Mouse (Mus musculus) WW6 (cell line): ENCODE data around the gene Gm11172.
"Not testable (repeated sequence)": the region's sequence is repeated elsewhere in the genome, so short reads cannot be mapped to it uniquely, and the experiment has no call there.

Experiments used
- DNase-seq: peaks from one replicate; pipeline ENCODE4 v3.0.0-alpha.2; 2013; ENCODE audit warnings: low read depth, low spot score

The Gm11172 gene

GRCm38 (mm10) chr16:10834542-10834910 is 21.8 kb downstream of the Gm11172 start:
- DNase-seq = no peak

GRCm38 (mm10) chr16:10834911-10835587 is 22.3 kb downstream of the Gm11172 start, which contains the start of gene Rmi2:
Gene Rmi2 (plus strand): TSS chr16:10835059.
- DNase-seq = peak; percentile 55

GRCm38 (mm10) chr16:10836388-10836787 is 23.7 kb downstream of the Gm11172 start:
- no peak for DNase-seq

- no peak for DNase-seq
Measured at GRCm38 (mm10) chr16:10837250-10837649, 24.5 kb downstream of the Gm11172 start.

GRCm38 (mm10) chr16:10837903-10838302 is 25.2 kb downstream of the Gm11172 start:
- no peak for DNase-seq

- DNase-seq = no peak
Measured at GRCm38 (mm10) chr16:10838487-10839245, 26.0 kb downstream of the Gm11172 start.

GRCm38 (mm10) chr16:10840018-10840417 is 27.3 kb downstream of the Gm11172 start:
- no peak for DNase-seq

- no peak for DNase-seq
Measured at GRCm38 (mm10) chr16:10842282-10842855, 29.7 kb downstream of the Gm11172 start.

GRCm38 (mm10) chr16:10843486-10844318 is 31.0 kb downstream of the Gm11172 start:
- DNase-seq = no peak

- DNase-seq = no peak
Measured at GRCm38 (mm10) chr16:10844319-10844670, 31.6 kb downstream of the Gm11172 start.

GRCm38 (mm10) chr16:10845952-10846351 is 33.2 kb downstream of the Gm11172 start:
- no peak for DNase-seq

GRCm38 (mm10) chr16:10846503-10846902 is 33.8 kb downstream of the Gm11172 start:
- DNase-seq = peak; percentile 47

GRCm38 (mm10) chr16:10849965-10850861 is 37.5 kb downstream of the Gm11172 start:
- no peak for DNase-seq

GRCm38 (mm10) chr16:10850905-10851304 is 38.2 kb downstream of the Gm11172 start:
- no peak for DNase-seq

- DNase-seq = not testable (repeated sequence)
Measured at GRCm38 (mm10) chr16:10852216-10852615, 39.5 kb downstream of the Gm11172 start.

- no peak for DNase-seq
Measured at GRCm38 (mm10) chr16:10859726-10860245, 47.1 kb downstream of the Gm11172 start.

GRCm38 (mm10) chr16:10861408-10861807 is 48.7 kb downstream of the Gm11172 start:
- no peak for DNase-seq
